Mouse (Mus musculus) liver, adult 2 months (tissue): ENCODE measurements at regions not wholly inside any gene's neighbourhood (a gene's known extent, or its start where the extent isn't known, plus 50 kb on each side); places are given as distances from the start of the nearest gene placed in this dataset.

Experiments used
- DNase-seq: peaks from one replicate; pipeline ENCODE4 v3.0.0-alpha.2; 2011; ENCODE audit warnings: low read depth, low spot score; ENCODE audit errors: extremely low read depth
- H3K27ac ChIP-seq: fragments of 200-500 bp; replicated peaks from 2 replicates; pipeline ENCODE4 v1.5.1; 2012; ENCODE audit warnings: low read depth, mild to moderate bottlenecking, control low read depth, inconsistent platforms, low read length; ENCODE audit not compliant: insufficient read depth
- H3K27me3 ChIP-seq: fragments of 200-500 bp; 2 replicates; pipeline ENCODE4 v1.6.1; 2012; ENCODE audit warnings: mild to moderate bottlenecking, moderate library complexity, low read length, inconsistent platforms; ENCODE audit not compliant: control insufficient read depth, insufficient read depth
- H3K36me3 ChIP-seq: fragments of 200-500 bp; 2 replicates; pipeline ENCODE4 v1.6.1; 2012; ENCODE audit warnings: low read length, inconsistent platforms; ENCODE audit not compliant: control insufficient read depth, insufficient read depth
- H3K4me1 ChIP-seq: fragments of 200-500 bp; 2 replicates; pipeline ENCODE4 v1.6.1; 2011; ENCODE audit warnings: low read length; ENCODE audit not compliant: control insufficient read depth, insufficient read depth
- H3K4me3 ChIP-seq: fragments of 200-500 bp; 2 replicates; pipeline ENCODE4 v1.5.1; 2011; ENCODE audit warnings: low read depth, mild to moderate bottlenecking, control low read depth, low read length, moderate library complexity; ENCODE audit not compliant: insufficient read depth
- H3K79me2 ChIP-seq: fragments of 200-500 bp; 2 replicates; pipeline ENCODE4 v1.6.1; 2012; ENCODE audit warnings: inconsistent platforms, mild to moderate bottlenecking, low read length, moderate library complexity; ENCODE audit not compliant: control insufficient read depth, insufficient read depth
- H3K9ac ChIP-seq: fragments of 200-500 bp; 2 replicates; pipeline ENCODE4 v1.6.1; 2012; ENCODE audit warnings: low read depth, mild to moderate bottlenecking, control low read depth, inconsistent platforms, low read length
- CTCF ChIP-seq: fragments of 200-500 bp; IDR thresholded peaks from 2 replicates; pipeline ENCODE4 v1.5.1; 2011; ENCODE audit warnings: low read depth, low read length, control low read depth
- POLR2A ChIP-seq: fragments of 200-500 bp; IDR thresholded peaks from 2 replicates; pipeline ENCODE4 v1.6.1; 2011; ENCODE audit warnings: low read length, control low read depth; ENCODE audit not compliant: insufficient read depth; ENCODE audit errors: extremely low read depth
- WGBS: fragments of 180-500 bp; shearing (Covaris S2); methylation state at CpG from one replicate; pipeline ENCODE4 v1.1.7; 2018; 5-methylcytosine and 5-hydroxymethylcytosine counted together

DNA sequence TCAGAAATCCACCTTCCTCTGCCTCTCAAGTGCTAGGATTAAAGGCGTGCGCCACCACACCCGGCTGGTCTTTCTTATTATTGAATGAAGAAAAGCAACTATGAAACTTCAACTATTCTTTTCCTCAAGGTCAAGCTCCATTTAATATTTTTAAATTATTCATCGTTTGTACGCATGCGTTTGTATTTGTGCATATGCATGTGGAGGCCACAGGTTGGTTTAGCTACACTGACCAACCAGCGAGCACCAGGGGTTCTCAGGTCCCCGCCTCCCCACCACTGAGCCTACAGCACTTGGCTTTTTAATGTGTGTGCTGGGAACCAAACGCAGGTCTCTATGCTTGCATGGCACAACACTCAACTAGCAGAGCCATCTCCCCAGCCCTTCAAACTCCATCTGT lies 51.0 kb upstream of the Tmem252 start:
- Histone ChIP-seq H3K36me3 (no peaks in the 10 kb centered on the region), H3K4me1 (no peaks in the 10 kb centered on the region), H3K9ac (no peak overlapping the region), H3K79me2 (no peaks in the 10 kb centered on the region), H3K27me3 (no peaks in the 10 kb centered on the region), H3K27ac (no peak overlapping the region), H3K4me3 (no peak overlapping the region)
- no peak for DNase-seq
- no peak for TF ChIP-seq POLR2A
- 93% methylated on average over 9 of the region's 9 CpGs for WGBS

- Histone ChIP-seq H3K27ac (no peak overlapping the region), H3K79me2 (no peaks in the 10 kb centered on the region), H3K36me3 (no peaks in the 10 kb centered on the region), H3K4me1 (no peaks in the 10 kb centered on the region), H3K27me3 (no peaks in the 10 kb centered on the region), H3K4me3 (no peak overlapping the region), H3K9ac (no peak overlapping the region)
- WGBS: 65% methylated on average over 4 of the region's 4 CpGs
- TF ChIP-seq CTCF (no peak), POLR2A (no peak)
- DNase-seq: no peak
Measured at GRCm38 (mm10) chr19:24622309-24622708, 51.5 kb upstream of the Tmem252 start.

GRCm38 (mm10) chr19:24621610-24622220 lies 52.1 kb upstream of the Tmem252 start:
- WGBS: 27% methylated on average over 8 of the region's 8 CpGs
- no peaks in the 10 kb centered on the region for H3K27me3 ChIP-seq

DNA sequence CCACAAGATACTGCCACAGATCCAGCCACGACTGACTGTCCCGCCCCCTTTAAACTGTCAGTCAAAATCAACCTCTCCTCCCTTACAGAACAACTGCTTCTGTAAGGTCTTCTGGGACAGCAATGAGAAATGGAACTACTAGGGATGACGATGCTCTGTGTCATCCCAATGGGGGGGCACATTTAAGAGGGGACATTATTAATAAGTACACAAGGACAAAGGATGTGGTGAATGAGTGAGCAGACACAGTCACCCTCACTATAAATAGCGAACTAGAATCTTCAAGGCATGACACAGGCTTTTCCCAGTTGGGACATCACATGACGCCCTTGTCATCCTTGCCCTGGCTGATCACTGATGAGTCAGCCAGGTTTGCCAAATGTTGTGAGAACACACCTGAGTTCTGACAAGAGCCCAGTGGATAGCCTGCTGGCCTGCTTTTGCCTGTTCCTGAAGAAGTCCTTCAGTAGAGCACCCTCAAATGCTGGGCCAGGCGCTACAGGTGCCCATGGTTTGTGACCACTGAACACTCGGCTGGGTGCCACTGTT lies 58.0 kb upstream of the Tmem252 start:
- no peaks in the 10 kb centered on the region for H3K27me3 ChIP-seq
- no peak overlapping the region for H3K9ac ChIP-seq
- no peaks in the 10 kb centered on the region for H3K79me2 ChIP-seq
- H3K4me3 ChIP-seq: no peak overlapping the region
- TF ChIP-seq CTCF: no peak
- no peak for TF ChIP-seq POLR2A
- H3K36me3 ChIP-seq: no peaks in the 10 kb centered on the region
- 85% methylated on average over 7 of the region's 7 CpGs for WGBS
- no peaks in the 10 kb centered on the region for H3K4me1 ChIP-seq
- no peak for DNase-seq
- no peak overlapping the region for H3K27ac ChIP-seq

More at GRCm38 (mm10) chr19:24621610-24622220, 52.1 kb upstream of the Tmem252 start:
- no peak overlapping the region for H3K9ac ChIP-seq
- TF ChIP-seq CTCF (peak; percentile 80), POLR2A (no peak)
- H3K36me3 ChIP-seq: no peaks in the 10 kb centered on the region
- H3K27ac ChIP-seq: no peak overlapping the region
- no peaks in the 10 kb centered on the region for H3K79me2 ChIP-seq
- no peaks in the 10 kb centered on the region for H3K4me1 ChIP-seq
- no peak overlapping the region for H3K4me3 ChIP-seq
- DNase-seq: peak; percentile 23

DNA sequence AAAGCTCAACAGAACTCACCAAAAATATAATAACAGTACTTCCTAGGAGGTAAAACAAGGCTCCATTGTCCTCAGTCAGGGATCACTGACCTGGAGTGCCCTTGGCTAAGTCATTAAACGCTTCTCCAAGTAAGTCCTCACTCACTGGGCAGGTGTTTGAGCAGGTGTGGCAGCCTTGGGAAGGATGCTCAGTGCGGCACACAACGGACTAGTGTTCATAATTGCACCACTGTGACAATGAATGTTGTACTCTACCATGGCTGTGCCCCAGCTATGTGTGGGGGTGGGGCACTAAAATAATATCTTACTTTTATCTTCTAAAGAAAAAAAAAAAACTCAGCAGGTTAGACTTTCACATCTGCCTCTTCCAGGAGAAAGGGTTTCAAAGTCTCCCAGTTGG lies 52.2 kb upstream of the Pip5k1b start:
- H3K79me2 ChIP-seq: no peaks in the 10 kb centered on the region
- no peak for TF ChIP-seq POLR2A
- TF ChIP-seq CTCF: no peak
- no peaks in the 10 kb centered on the region for H3K4me1 ChIP-seq
- no peak overlapping the region for H3K27ac ChIP-seq
- no peak overlapping the region for H3K4me3 ChIP-seq
- WGBS: 72% methylated on average over 3 of the region's 3 CpGs
- H3K27me3 ChIP-seq: no peaks in the 10 kb centered on the region
- no peak overlapping the region for H3K9ac ChIP-seq
- H3K36me3 ChIP-seq: no peaks in the 10 kb centered on the region
- DNase-seq: no peak

- H3K79me2 ChIP-seq: no peaks in the 10 kb centered on the region
- 73% methylated on average over 5 of the region's 5 CpGs for WGBS
- H3K27me3 ChIP-seq: no peaks in the 10 kb centered on the region
- TF ChIP-seq CTCF: peak; percentile 35; the same call in 1 of the 2 replicates
- no peak for TF ChIP-seq POLR2A
- no peaks in the 10 kb centered on the region for H3K36me3 ChIP-seq
- H3K4me3 ChIP-seq: no peak overlapping the region
- no peak for DNase-seq
- no peak overlapping the region for H3K9ac ChIP-seq
- H3K27ac ChIP-seq: no peak overlapping the region
- H3K4me1 ChIP-seq: no peaks in the 10 kb centered on the region
Measured at GRCm38 (mm10) chr19:24606390-24606976, 50.8 kb upstream of the Pip5k1b start.
